Mouse (Mus musculus) midbrain, embryonic 10.5 days (tissue): ENCODE data around the gene Klhl29. TPM values are rescaled to one million over a fixed set of nuclear protein-coding genes. Genes with fewer than 3 reads are reported as not detected.

ENCODE experiments used
- DNase-seq: peaks from one replicate; pipeline ENCODE4 v3.0.0-alpha.2; 2017; ENCODE audit warnings: low spot score
- H3K27ac ChIP-seq: fragments of 300-500 bp; sonication (generic); replicated peaks from 2 replicates; pipeline ENCODE4 v1.5.1; 2016; ENCODE audit warnings: mild to moderate bottlenecking
- H3K27me3 ChIP-seq: fragments of 300-500 bp; sonication (generic); 2 replicates; pipeline ENCODE4 v1.6.1; 2016; ENCODE audit warnings: low read depth, mild to moderate bottlenecking; ENCODE audit not compliant: poor library complexity, severe bottlenecking
- H3K36me3 ChIP-seq: fragments of 300-500 bp; sonication (generic); 2 replicates; pipeline ENCODE4 v1.6.1; 2016; ENCODE audit warnings: mild to moderate bottlenecking, moderate library complexity
- H3K4me1 ChIP-seq: fragments of 300-500 bp; sonication (generic); 2 replicates; pipeline ENCODE4 v1.6.1; 2016
- H3K4me3 ChIP-seq: fragments of 300-500 bp; sonication (generic); 2 replicates; pipeline ENCODE4 v1.5.1; 2016; ENCODE audit warnings: mild to moderate bottlenecking, moderate library complexity
- H3K9me3 ChIP-seq: fragments of 300-500 bp; sonication (generic); replicated peaks from 2 replicates; pipeline ENCODE4 v1.6.1; 2016; ENCODE audit warnings: mild to moderate bottlenecking
- WGBS: fragments of 180-500 bp; shearing (Covaris S2); methylation state at CpG from one replicate; pipeline ENCODE4 v1.1.7; 2016; 5-methylcytosine and 5-hydroxymethylcytosine counted together
- polyA plus RNA-seq: library from polyadenylated mRNA; unstranded; fragments of >200 nt; fragmentation: Nextera tagmentation; extraction: Ambion mirVana; gene quantifications from 2 replicates; pipeline ENCODE4 v1.2.1, GENCODE M21; 2016

Klhl29 gene
- polyA plus RNA-seq, 1 experiment from 2014 or later: 0.85 TPM

GRCm38 (mm10) chr12:5243449-5243848 lies 132.0 kb downstream of the Klhl29 start:
- 75% methylated on average over 4 of the region's 4 CpGs for WGBS
- H3K4me1 ChIP-seq: peaks cover 27% of the 10 kb centered on the region

DNA sequence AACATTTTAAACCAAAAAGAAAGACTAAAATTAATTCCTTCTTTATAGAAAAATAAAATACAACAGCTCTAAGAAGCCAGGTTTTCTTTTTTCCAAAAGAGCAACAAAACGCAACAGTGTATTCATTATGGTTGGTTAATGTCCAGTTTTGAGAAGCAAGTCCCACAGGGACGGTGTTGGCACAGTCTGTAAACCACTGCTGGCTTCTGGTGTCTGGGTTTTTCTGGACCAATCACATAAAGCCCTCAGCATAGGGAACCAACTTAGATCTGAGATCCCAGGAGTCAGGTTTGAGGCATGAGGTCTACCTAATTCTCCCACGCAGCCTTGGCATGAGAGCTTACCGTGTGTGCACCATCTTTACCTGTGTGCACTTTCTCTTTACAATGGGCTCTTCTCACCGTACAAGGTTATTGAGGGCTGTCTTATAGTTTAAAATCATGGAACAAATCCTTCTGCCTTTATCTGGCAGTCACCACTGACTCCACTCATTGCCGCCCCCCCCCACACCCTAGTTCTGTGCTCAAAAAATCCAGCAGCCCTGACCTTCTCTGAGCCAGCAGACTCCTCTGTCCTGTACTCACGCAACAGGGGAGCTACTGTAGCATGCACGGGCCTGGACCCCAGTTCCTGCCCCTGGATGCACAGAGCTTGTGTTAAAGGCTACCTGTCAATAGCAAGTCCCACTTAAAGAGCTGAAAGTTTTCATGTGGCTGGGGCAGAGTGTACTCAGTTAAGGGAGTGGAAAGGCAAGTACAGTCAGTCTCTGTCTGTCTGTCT lies 132.7 kb downstream of the Klhl29 start:
- Histone ChIP-seq H3K4me1 (peaks cover 23% of the 10 kb centered on the region), H3K27ac (no peak overlapping the region)
- 92% methylated on average over 8 of the region's 8 CpGs for WGBS

More at GRCm38 (mm10) chr12:5243449-5243848, 132.0 kb downstream of the Klhl29 start:
- Histone ChIP-seq H3K9me3 (no peaks in the 10 kb centered on the region), H3K27me3 (no peaks in the 10 kb centered on the region), H3K36me3 (no peaks in the 10 kb centered on the region), H3K27ac (no peak overlapping the region), H3K4me3 (no peak overlapping the region)
- DNase-seq: no peak

DNA sequence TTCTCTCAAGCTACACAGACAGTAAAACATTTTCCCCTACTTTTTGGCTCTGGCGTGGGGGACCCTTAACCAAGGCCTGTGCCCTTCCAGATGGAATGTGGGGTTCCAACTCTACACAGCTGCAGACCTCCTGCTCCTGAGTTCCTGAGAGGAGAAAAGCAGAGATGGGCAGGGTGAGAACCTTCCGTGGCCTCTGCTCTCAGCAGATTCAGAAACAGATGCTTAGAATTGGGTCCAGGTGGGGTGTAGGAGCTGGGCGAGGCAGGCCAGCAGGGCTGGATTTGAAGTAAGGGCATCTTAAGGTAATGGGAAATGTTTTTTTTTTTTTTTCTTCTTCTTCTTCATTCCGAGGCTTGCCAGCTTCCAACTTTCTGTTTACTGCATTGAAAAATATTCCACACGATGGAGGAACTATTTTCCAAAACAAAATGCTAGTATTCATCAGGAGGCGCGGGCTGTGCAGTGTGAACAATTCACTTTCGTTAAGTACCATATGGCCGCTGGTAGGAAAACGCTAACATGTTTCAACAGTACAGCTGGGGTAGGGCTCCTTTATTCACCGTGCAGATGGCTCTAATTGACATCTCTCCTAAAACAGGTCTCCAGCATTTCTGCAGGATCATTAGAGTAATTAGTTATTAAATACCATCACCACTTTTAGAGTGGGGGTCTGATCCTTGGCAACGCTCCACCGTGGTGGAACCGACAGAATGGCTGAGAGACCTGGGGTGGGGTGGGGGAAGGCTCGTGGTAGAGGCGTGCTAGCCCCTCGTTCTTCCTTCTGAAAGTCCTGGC lies 135.8 kb downstream of the Klhl29 start:
- 87% methylated on average over 17 of the region's 17 CpGs for WGBS
- H3K9me3 ChIP-seq: no peaks in the 10 kb centered on the region
- H3K27me3 ChIP-seq: no peaks in the 10 kb centered on the region
- H3K4me1 ChIP-seq: peaks cover 8% of the 10 kb centered on the region; the same call in 1 of the 2 replicates
- DNase-seq: no peak
- H3K4me3 ChIP-seq: no peak overlapping the region
- H3K27ac ChIP-seq: peak overlapping the region; percentile 38; the same call in 1 of the 2 replicates
- no peaks in the 10 kb centered on the region for H3K36me3 ChIP-seq

More for the DNA sequence above, 132.7 kb downstream of the Klhl29 start:
- H3K36me3 ChIP-seq: no peaks in the 10 kb centered on the region
- no peaks in the 10 kb centered on the region for H3K27me3 ChIP-seq
- no peaks in the 10 kb centered on the region for H3K9me3 ChIP-seq
- H3K4me3 ChIP-seq: no peak overlapping the region
- DNase-seq: no peak

DNA sequence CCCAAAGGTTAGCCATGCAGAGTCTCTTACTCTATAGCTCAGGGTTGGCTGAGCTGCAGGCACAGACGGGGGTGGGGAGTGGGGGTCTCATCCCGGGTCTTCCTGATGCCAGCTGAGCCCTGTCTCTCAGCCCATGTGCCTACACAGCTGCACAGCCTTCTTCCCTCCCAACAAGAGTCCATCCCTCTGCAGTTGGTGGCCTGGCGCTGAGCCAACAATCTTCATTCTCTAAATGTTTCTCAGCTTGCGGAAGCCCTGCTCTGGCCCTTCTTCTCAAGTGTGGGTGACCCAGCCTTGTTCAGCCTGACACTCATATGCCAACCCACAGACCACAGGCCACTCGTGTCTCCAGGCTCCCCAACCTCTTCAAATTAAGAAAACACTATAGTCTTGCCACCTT lies 138.4 kb downstream of the Klhl29 start:
- WGBS: 87% methylated on average over 5 of the region's 5 CpGs

DNA sequence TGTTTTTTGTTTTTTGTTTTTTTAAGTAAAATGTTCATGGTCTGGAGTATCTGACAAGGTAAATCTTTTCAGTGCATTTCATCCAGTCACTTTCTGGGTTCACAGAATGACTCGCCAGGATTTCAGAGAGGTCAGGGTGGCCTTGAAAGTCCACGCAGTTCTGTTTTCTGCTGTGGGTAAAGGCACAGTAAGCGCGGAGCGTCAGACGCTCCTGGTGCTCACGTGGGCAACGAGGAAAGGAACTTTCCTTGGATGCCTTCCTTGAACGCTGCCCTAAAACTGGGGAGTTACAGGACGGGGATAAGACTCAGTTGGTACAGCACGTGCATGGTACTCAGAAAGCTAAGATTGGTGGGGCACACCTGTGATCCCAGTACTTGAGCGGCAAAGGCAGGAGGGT lies 139.9 kb downstream of the Klhl29 start:
- 89% methylated on average over 12 of the region's 12 CpGs for WGBS
- H3K4me1 ChIP-seq: peaks cover 20% of the 10 kb centered on the region
- H3K27ac ChIP-seq: no peak overlapping the region
- H3K9me3 ChIP-seq: no peaks in the 10 kb centered on the region
- H3K27me3 ChIP-seq: no peaks in the 10 kb centered on the region
- no peak overlapping the region for H3K4me3 ChIP-seq
- no peaks in the 10 kb centered on the region for H3K36me3 ChIP-seq
- no peak for DNase-seq

More for the DNA sequence above, 138.4 kb downstream of the Klhl29 start:
- H3K27ac ChIP-seq: no peak overlapping the region
- no peak overlapping the region for H3K4me3 ChIP-seq
- H3K27me3 ChIP-seq: no peaks in the 10 kb centered on the region
- no peak for DNase-seq
- H3K36me3 ChIP-seq: no peaks in the 10 kb centered on the region
- H3K9me3 ChIP-seq: no peaks in the 10 kb centered on the region
- peaks cover 20% of the 10 kb centered on the region for H3K4me1 ChIP-seq

- whole genome bisulfite sequencing: 92% methylated on average over 5 of the region's 5 CpGs
- H3K4me1 ChIP-seq: peaks cover 29% of the 10 kb centered on the region
Observed at GRCm38 (mm10) chr12:5230504-5230903, 145.0 kb downstream of the Klhl29 start.

GRCm38 (mm10) chr12:5226676-5227654 lies 148.5 kb downstream of the Klhl29 start:
- H3K4me3 ChIP-seq: no peak overlapping the region
- H3K36me3 ChIP-seq: no peaks in the 10 kb centered on the region
- no peaks in the 10 kb centered on the region for H3K9me3 ChIP-seq
- WGBS: 43% methylated on average over 14 of the region's 14 CpGs
- peaks cover 20% of the 10 kb centered on the region for H3K4me1 ChIP-seq
- H3K27me3 ChIP-seq: no peaks in the 10 kb centered on the region
- DNase-seq: no peak
- H3K27ac ChIP-seq: 0 out of 2 replicates have a peak overlapping the region, but pooled peaks have one; percentile 17

More at GRCm38 (mm10) chr12:5230504-5230903, 145.0 kb downstream of the Klhl29 start:
- H3K27ac ChIP-seq: no peak overlapping the region
- no peaks in the 10 kb centered on the region for H3K27me3 ChIP-seq
- no peak overlapping the region for H3K4me3 ChIP-seq
- H3K9me3 ChIP-seq: no peaks in the 10 kb centered on the region
- DNase-seq: no peak
- H3K36me3 ChIP-seq: no peaks in the 10 kb centered on the region

- DNase-seq: no peak
- H3K9me3 ChIP-seq: no peaks in the 10 kb centered on the region
- 65% methylated on average over 1 of the region's 1 CpGs for WGBS
- no peaks in the 10 kb centered on the region for H3K36me3 ChIP-seq
- H3K27ac ChIP-seq: no peak overlapping the region
- peaks cover 35% of the 10 kb centered on the region for H3K4me1 ChIP-seq
- H3K27me3 ChIP-seq: no peaks in the 10 kb centered on the region
- no peak overlapping the region for H3K4me3 ChIP-seq
Observed at GRCm38 (mm10) chr12:5223595-5223994, 151.9 kb downstream of the Klhl29 start.

DNA sequence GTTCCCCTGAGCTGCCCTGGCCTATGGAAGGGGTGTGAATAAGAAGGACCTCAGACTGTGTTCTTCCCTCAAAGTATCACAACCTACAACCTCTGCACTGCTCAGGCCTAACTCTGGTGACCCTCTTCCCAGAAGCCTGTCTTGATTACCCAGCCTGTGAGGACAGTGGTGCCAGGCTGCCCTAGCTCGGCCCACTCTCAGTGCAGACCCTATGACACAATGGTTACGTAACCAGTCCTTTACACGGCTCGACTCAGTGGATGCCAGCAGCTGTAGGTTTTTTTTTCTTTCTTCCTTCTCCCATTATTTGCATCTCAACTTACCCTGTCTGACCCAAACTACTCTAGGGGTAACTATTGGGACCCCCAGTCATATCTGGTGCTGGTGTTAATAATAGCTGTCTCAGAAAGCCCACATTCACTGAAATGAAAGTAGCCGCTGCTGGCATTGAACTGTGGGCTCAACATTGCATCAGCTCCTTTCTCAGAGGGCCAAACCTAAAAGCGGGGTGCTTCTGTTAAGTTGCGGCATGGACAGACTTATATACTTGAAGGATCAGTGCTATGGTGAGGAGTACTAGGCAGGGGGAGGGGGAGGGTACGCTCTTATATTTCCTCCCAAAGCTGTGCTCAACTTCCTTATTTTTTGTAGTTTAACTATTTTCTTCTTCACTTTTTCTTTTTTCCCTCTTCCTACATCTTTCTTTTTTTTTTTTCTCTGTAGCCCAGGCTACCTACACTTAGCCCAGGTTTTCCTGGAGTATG lies 152.9 kb downstream of the Klhl29 start:
- H3K27ac ChIP-seq: no peak overlapping the region
- no peak for DNase-seq
- 94% methylated on average over 8 of the region's 8 CpGs for WGBS
- no peaks in the 10 kb centered on the region for H3K9me3 ChIP-seq
- peaks cover 40% of the 10 kb centered on the region for H3K4me1 ChIP-seq
- H3K4me3 ChIP-seq: no peak overlapping the region
- H3K27me3 ChIP-seq: no peaks in the 10 kb centered on the region
- no peaks in the 10 kb centered on the region for H3K36me3 ChIP-seq

DNA sequence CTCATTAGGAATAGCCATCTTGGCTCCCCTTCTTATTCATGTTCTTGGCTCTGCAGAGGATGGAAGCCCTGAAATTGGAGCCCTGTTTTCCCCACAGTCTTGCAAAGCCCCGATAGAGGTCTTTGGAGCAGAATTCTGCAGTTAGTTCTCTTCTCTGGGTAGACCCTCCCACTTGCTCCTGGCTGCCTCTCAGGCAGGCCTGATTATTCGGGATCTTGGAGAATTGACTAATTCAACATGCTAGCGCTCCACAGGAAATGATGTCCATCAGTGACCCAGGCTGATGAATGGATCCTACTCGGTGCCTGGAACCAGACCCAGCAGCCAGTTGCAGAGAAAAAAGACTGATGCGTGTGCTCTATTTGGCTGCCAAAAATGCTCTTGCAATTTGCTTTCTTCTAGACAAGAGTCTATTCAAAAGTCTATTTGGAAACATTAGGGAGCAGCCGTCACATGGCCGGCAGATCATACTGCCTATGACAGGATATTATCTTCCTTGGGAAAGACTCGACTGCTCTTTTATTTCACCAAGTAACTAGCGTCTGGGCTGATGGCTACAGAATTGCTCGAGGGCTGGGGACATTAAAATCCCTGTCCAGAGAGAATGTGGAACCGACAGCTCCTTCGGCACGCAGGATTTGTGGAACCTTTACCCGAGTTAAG lies 155.4 kb downstream of the Klhl29 start:
- no peaks in the 10 kb centered on the region for H3K36me3 ChIP-seq
- no peak for DNase-seq
- no peak overlapping the region for H3K27ac ChIP-seq
- no peaks in the 10 kb centered on the region for H3K9me3 ChIP-seq
- peaks cover 49% of the 10 kb centered on the region for H3K4me1 ChIP-seq
- WGBS: 89% methylated on average over 14 of the region's 14 CpGs
- H3K4me3 ChIP-seq: no peak overlapping the region
- H3K27me3 ChIP-seq: no peaks in the 10 kb centered on the region
